Mouse (Mus musculus) adrenal gland, adult (tissue): ENCODE measurements at regions not wholly inside any gene's neighbourhood (a gene's known extent, or its start where the extent isn't known, plus 50 kb on each side); places are given as distances from the start of the nearest gene placed in this dataset.

ENCODE experiments used
- DNase-seq, 2 experiments: peaks; one replicate each; pipeline ENCODE4 v3.0.0; 2022 to 2023; ENCODE audit warnings: low spot score in 1 of 2; ENCODE audit not compliant: inconsistent age in 2 of 2

- no peak for DNase-seq
Measured at GRCm38 (mm10) chr1:129219098-129219497, 54.0 kb upstream of the Thsd7b start.

- no peak for DNase-seq
Measured at GRCm38 (mm10) chr1:129208806-129209205, 64.3 kb upstream of the Thsd7b start.

- no peak for DNase-seq
Measured at GRCm38 (mm10) chr1:129208406-129208805, 64.7 kb upstream of the Thsd7b start.

- no peak for DNase-seq
Measured at GRCm38 (mm10) chr1:129207674-129208073, 65.4 kb upstream of the Thsd7b start.

- DNase-seq, result no peak
Measured at GRCm38 (mm10) chr1:129180174-129180759, 92.8 kb upstream of the Thsd7b start.

GRCm38 (mm10) chr1:129169936-129170335, 103.2 kb upstream of the Thsd7b start:
- no peak for DNase-seq

GRCm38 (mm10) chr1:129150643-129151042, 122.5 kb upstream of the Thsd7b start:
- no peak for DNase-seq

GRCm38 (mm10) chr1:129148733-129149388, 124.2 kb upstream of the Thsd7b start:
- DNase-seq, result no peak

- no peak for DNase-seq
Measured at GRCm38 (mm10) chr1:129146395-129147094, 126.6 kb upstream of the Thsd7b start.

GRCm38 (mm10) chr1:129138783-129139182, 134.3 kb upstream of the Thsd7b start:
- peak; percentile 5 to 22 for DNase-seq

- DNase-seq, result no peak
Measured at GRCm38 (mm10) chr1:129106961-129107557, 166.0 kb upstream of the Thsd7b start.

GRCm38 (mm10) chr1:129100997-129101396, 172.1 kb upstream of the Thsd7b start:
- no peak for DNase-seq

GRCm38 (mm10) chr1:129078274-129078673, 194.8 kb upstream of the Thsd7b start:
- no peak for DNase-seq

- no peak for DNase-seq
Measured at GRCm38 (mm10) chr1:129057182-129057581, 215.9 kb upstream of the Thsd7b start.

GRCm38 (mm10) chr1:129055252-129055651, 217.8 kb upstream of the Thsd7b start:
- no peak for DNase-seq

GRCm38 (mm10) chr1:129033707-129034106, 239.4 kb upstream of the Thsd7b start:
- DNase-seq, result no peak

- DNase-seq, result no peak
Measured at GRCm38 (mm10) chr1:129005899-129006298, 267.2 kb upstream of the Thsd7b start.

GRCm38 (mm10) chr1:129002286-129002685, 270.8 kb upstream of the Thsd7b start:
- DNase-seq, result no peak

- no peak for DNase-seq
Measured at GRCm38 (mm10) chr1:129001766-129002165, 271.3 kb upstream of the Thsd7b start.

GRCm38 (mm10) chr1:128999741-129000517, 273.2 kb upstream of the Thsd7b start:
- DNase-seq, result no peak

- no peak for DNase-seq
Measured at GRCm38 (mm10) chr1:128994655-128995054, 278.4 kb upstream of the Thsd7b start.
